Mouse (Mus musculus): ENCODE results near the gene Acyp1. TPM values are rescaled to one million over a fixed set of nuclear protein-coding genes. Genes with fewer than 3 reads are reported as not detected.
A peak's percentile ranks its signal among the peaks of the same experiment; 100 is the strongest.

Acyp1 gene
- total RNA-seq, 1 experiment: 15.0 TPM

DNA sequence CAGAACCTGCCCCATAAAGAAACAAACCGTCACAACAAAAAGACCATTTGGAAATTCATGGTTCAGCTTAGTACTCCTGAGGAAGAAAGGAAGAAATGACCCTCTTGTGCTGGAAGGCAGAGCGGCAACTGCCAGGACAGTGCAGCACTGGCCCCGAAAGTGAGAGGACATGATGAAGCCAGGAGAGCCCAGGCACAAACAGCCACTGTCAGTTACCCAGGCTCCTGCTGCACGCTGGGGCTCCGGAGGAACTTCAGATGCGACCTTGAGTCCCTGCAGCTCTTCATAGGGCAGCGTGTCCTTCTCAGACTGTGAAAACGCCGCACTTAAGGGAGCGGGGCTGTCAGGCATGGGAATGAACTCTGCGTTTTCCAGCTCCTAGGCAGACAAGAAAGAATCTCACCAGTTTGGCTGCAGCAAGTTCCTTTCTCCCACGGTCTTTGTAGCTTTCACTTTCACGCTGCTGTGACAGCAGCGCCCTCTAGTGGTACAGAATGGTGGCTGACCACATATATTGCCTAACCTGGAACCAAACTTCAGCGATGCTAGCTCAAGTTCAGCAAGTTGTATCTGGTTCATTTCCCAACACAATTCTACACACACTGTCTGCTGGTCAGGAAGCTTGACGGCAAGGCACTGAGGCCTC is 17.1 kb upstream of the Acyp1 start:
- H3K36me3 ChIP-seq (ENCODE audit: control insufficient read depth, insufficient read depth, low read length, poor library complexity, severe bottlenecking): peaks cover 34% of the 10 kb centered on the region
- TF ChIP-seq CHD2 (IDR thresholded peaks at IDR 0.05; ENCODE audit: low read depth, low read length) (no peak), ZC3H11A (IDR thresholded peaks at IDR 0.05; ENCODE audit: borderline replicate concordance, low read depth, low read length) (peak; percentile 69; the same call in 1 of the 2 replicates)
- no peak overlapping the region for H3K27ac ChIP-seq (ENCODE audit: insufficient read depth, low read depth, low read length, poor library complexity, severe bottlenecking)
- no peaks in the 10 kb centered on the region for H3K9me3 ChIP-seq (ENCODE audit: control insufficient read depth, insufficient read depth, low read depth, low read length)
- no peaks in the 10 kb centered on the region; a peak in 1 of 4 replicates for H3K4me1 ChIP-seq (ENCODE audit: control insufficient read depth in 2 of 2, insufficient read depth in 2 of 2, low read length in 2 of 2, poor library complexity in 1 of 2)
- H3K9ac ChIP-seq (ENCODE audit: insufficient read depth, low read depth, low read length, poor library complexity, severe bottlenecking): no peak overlapping the region
- in situ Hi-C loops (cut with MboI; ENCODE audit: low sequenced_read_pairs in 2 of 2, unreplicated experiment in 2 of 2): no loop called here
- H3K4me3 ChIP-seq (ENCODE audit: insufficient read depth in 1 of 2, low read depth in 1 of 2, low read length in 2 of 2, poor library complexity in 1 of 2, severe bottlenecking in 1 of 2): no peak overlapping the region
- peak; percentile 75 for DNase-seq (ENCODE audit: low read depth, low spot score)

DNA sequence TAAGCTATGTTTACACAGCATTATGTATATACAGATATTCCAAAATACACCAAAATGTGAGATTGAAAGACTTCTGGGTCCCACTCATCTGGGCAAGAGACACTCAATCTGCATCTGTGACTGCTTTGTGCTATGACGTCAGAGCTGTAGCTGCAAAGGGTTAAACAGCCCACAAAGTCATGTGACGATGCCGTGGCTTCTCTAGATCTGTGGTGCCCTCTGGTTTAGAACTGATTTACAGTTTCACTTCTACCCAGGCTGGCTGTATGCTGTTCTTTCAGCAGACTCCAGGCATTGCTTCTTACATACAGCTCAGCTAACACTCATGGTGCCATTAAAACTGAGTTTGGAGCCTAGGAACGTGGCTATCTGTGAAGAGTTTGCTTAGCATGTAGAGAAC is 16.5 kb upstream of the Acyp1 start:
- H3K9ac ChIP-seq (ENCODE audit: insufficient read depth, low read depth, low read length, poor library complexity, severe bottlenecking): no peak overlapping the region

DNA sequence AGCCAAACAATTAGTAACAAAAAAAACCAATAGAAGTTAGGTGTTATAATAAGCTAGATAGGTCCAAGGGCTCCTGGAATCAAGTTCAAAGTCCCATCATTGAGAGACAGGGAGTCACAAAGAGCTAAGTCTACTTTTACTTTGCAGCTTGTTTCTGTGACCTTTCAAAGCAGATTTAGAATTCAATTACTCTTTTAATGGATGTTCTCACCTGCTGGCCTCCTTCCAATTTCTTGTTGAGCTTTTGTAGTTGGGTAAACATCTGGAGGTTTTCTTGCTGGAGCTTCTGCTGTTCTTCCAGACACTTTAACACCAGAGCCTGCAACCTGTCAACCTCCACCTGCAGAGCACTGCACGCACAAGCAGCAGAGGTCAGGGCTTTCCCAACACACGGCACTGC is 15.0 kb upstream of the Acyp1 start:
- TF ChIP-seq MAFK (IDR thresholded peaks at IDR 0.05; ENCODE audit: insufficient read depth, low read depth, low read length) (no peak), ZNF384 (IDR thresholded peaks at IDR 0.05; ENCODE audit: low read depth, low read length) (no peak), HCFC1 (IDR thresholded peaks at IDR 0.05; ENCODE audit: borderline replicate concordance, insufficient read depth, low read length) (no peak), CHD2 (IDR thresholded peaks at IDR 0.05; ENCODE audit: low read depth, low read length) (no peak), ZC3H11A (IDR thresholded peaks at IDR 0.05; ENCODE audit: borderline replicate concordance, low read depth, low read length) (no peak)
- H3K9ac ChIP-seq (ENCODE audit: insufficient read depth, low read depth, low read length, poor library complexity, severe bottlenecking): no peak overlapping the region
- in situ Hi-C loops (cut with MboI; ENCODE audit: low sequenced_read_pairs in 2 of 2, unreplicated experiment in 2 of 2): no loop called here
- DNase-seq (ENCODE audit: low read depth, low spot score): no peak
- H3K36me3 ChIP-seq (ENCODE audit: control insufficient read depth, insufficient read depth, low read length, poor library complexity, severe bottlenecking): peaks cover 28% of the 10 kb centered on the region
- H3K27ac ChIP-seq (ENCODE audit: insufficient read depth, low read depth, low read length, poor library complexity, severe bottlenecking): no peak overlapping the region
- no peak overlapping the region for H3K4me3 ChIP-seq (ENCODE audit: insufficient read depth in 1 of 2, low read depth in 1 of 2, low read length in 2 of 2, poor library complexity in 1 of 2, severe bottlenecking in 1 of 2)
- H3K4me1 ChIP-seq (ENCODE audit: control insufficient read depth in 2 of 2, insufficient read depth in 2 of 2, low read length in 2 of 2, poor library complexity in 1 of 2): no peaks in the 10 kb centered on the region; a peak in 1 of 4 replicates
- H3K9me3 ChIP-seq (ENCODE audit: control insufficient read depth, insufficient read depth, low read depth, low read length): no peaks in the 10 kb centered on the region

More for the DNA sequence above, 16.5 kb upstream of the Acyp1 start:
- no peak overlapping the region for H3K27ac ChIP-seq (ENCODE audit: insufficient read depth, low read depth, low read length, poor library complexity, severe bottlenecking)
- DNase-seq (ENCODE audit: low read depth, low spot score): no peak
- in situ Hi-C loops (cut with MboI; ENCODE audit: low sequenced_read_pairs in 2 of 2, unreplicated experiment in 2 of 2): no loop called here
- no peaks in the 10 kb centered on the region; a peak in 1 of 4 replicates for H3K4me1 ChIP-seq (ENCODE audit: control insufficient read depth in 2 of 2, insufficient read depth in 2 of 2, low read length in 2 of 2, poor library complexity in 1 of 2)
- no peak for TF ChIP-seq HCFC1 (IDR thresholded peaks at IDR 0.05; ENCODE audit: borderline replicate concordance, insufficient read depth, low read length)
- TF ChIP-seq ZNF384 (IDR thresholded peaks at IDR 0.05; ENCODE audit: low read depth, low read length): no peak
- TF ChIP-seq MAFK (IDR thresholded peaks at IDR 0.05; ENCODE audit: insufficient read depth, low read depth, low read length): no peak
- no peak for TF ChIP-seq ZC3H11A (IDR thresholded peaks at IDR 0.05; ENCODE audit: borderline replicate concordance, low read depth, low read length)
- no peak for TF ChIP-seq CHD2 (IDR thresholded peaks at IDR 0.05; ENCODE audit: low read depth, low read length)
- no peaks in the 10 kb centered on the region for H3K9me3 ChIP-seq (ENCODE audit: control insufficient read depth, insufficient read depth, low read depth, low read length)
- H3K36me3 ChIP-seq (ENCODE audit: control insufficient read depth, insufficient read depth, low read length, poor library complexity, severe bottlenecking): peaks cover 31% of the 10 kb centered on the region
- H3K4me3 ChIP-seq (ENCODE audit: insufficient read depth in 1 of 2, low read depth in 1 of 2, low read length in 2 of 2, poor library complexity in 1 of 2, severe bottlenecking in 1 of 2): no peak overlapping the region

DNA sequence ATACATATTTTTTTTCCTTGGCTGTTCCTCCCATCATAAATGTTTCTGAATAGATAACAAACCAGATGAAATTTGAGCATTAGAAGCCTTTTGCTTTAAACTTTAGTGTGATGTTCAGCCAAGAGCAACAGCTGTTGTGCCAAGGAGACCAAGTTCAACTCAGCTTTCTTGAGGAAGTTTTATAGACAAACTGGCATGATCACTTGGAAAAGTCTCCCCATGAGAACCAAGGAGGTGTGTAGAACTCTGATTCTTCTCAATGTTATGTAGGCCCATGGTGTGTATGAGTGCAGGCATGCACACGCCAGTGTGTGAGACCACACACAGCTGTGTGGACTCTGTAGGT is 10.6 kb upstream of the Acyp1 start:
- TF ChIP-seq CHD2 (IDR thresholded peaks at IDR 0.05; ENCODE audit: low read depth, low read length): no peak
- TF ChIP-seq MAFK (IDR thresholded peaks at IDR 0.05; ENCODE audit: insufficient read depth, low read depth, low read length): no peak
- no peak for TF ChIP-seq ZC3H11A (IDR thresholded peaks at IDR 0.05; ENCODE audit: borderline replicate concordance, low read depth, low read length)
- TF ChIP-seq HCFC1 (IDR thresholded peaks at IDR 0.05; ENCODE audit: borderline replicate concordance, insufficient read depth, low read length): no peak
- TF ChIP-seq ZNF384 (IDR thresholded peaks at IDR 0.05; ENCODE audit: low read depth, low read length): no peak
- H3K4me1 ChIP-seq (ENCODE audit: control insufficient read depth in 2 of 2, insufficient read depth in 2 of 2, low read length in 2 of 2, poor library complexity in 1 of 2): peaks cover 0 to 7% of the 10 kb centered on the region in 2 experiments; a peak in 1 of 4 replicates
- DNase-seq (ENCODE audit: low read depth, low spot score): no peak
- H3K4me3 ChIP-seq (ENCODE audit: insufficient read depth in 1 of 2, low read depth in 1 of 2, low read length in 2 of 2, poor library complexity in 1 of 2, severe bottlenecking in 1 of 2): no peak overlapping the region
- H3K27ac ChIP-seq (ENCODE audit: insufficient read depth, low read depth, low read length, poor library complexity, severe bottlenecking): no peak overlapping the region
- peaks cover 13% of the 10 kb centered on the region for H3K36me3 ChIP-seq (ENCODE audit: control insufficient read depth, insufficient read depth, low read length, poor library complexity, severe bottlenecking)
- in situ Hi-C loops (cut with MboI; ENCODE audit: low sequenced_read_pairs in 2 of 2, unreplicated experiment in 2 of 2): no loop called here
- no peak overlapping the region for H3K9ac ChIP-seq (ENCODE audit: insufficient read depth, low read depth, low read length, poor library complexity, severe bottlenecking)
- 0 out of 2 replicates have a peak, but pooled peaks cover 3% of the 10 kb centered on the region for H3K9me3 ChIP-seq (ENCODE audit: control insufficient read depth, insufficient read depth, low read depth, low read length)

Measured in ES-E14 (cell line).